Mouse (Mus musculus): Measurements from ENCODE around the gene Ephb4.

DNA sequence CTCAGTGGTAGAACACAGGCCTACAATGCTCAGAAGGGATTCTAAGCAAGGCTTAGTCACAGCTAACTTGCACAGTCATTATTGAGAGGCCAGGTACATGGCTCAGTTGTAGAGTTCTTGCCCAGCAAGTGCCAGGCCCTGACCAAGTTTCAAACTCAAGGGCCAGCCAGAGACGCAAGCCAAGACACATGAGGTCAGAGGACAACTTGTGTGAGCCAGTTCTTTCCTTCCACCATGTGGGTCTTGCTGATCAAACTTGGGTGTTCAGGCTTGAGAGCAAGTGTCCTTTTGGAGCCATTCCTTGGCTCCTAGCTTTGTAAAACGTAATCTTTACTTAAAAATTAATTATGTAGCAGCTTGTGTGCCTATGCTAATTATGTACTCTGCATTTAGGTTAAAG, 54.2 kb downstream of the Ephb4 start:
- TF ChIP-seq POLR2A (IDR thresholded peaks at IDR 0.05; ENCODE audit: control insufficient read depth in 1 of 2, insufficient read depth in 1 of 2, low read depth in 1 of 2, low read length in 2 of 2, poor library complexity in 1 of 2) (no peak), GATA1 (IDR thresholded peaks at IDR 0.05; ENCODE audit: low read depth, low read length) (no peak), ZC3H11A (IDR thresholded peaks at IDR 0.05; ENCODE audit: low read depth, low read length) (no peak), EP300 (IDR thresholded peaks at IDR 0.05; ENCODE audit: low read depth in 1 of 2, low read length in 2 of 2) (no peak), CTCF (IDR thresholded peaks at IDR 0.05 in 2 of 3, conservative IDR thresholded peaks at IDR 0.05 in 1 of 3; ENCODE audit: control insufficient read depth in 1 of 3, insufficient read depth in 1 of 3, low read depth in 2 of 3, low read length in 3 of 3, poor library complexity in 1 of 3, severe bottlenecking in 1 of 3) (no peak), E2F4 (IDR thresholded peaks at IDR 0.05; ENCODE audit: borderline replicate concordance, low read depth, low read length) (no peak), TAL1 (IDR thresholded peaks at IDR 0.05; ENCODE audit: low read length) (no peak), ZMIZ1 (IDR thresholded peaks at IDR 0.05; ENCODE audit: low read depth, low read length) (no peak), MAFK (IDR thresholded peaks at IDR 0.05; ENCODE audit: borderline replicate concordance, low read depth, low read length) (no peak)

All from MEL (cell line).